Mouse (Mus musculus) gastrocnemius, adult 8-10 months (tissue): ENCODE data around the gene Clgn. TPM values are rescaled to one million over a fixed set of nuclear protein-coding genes. Genes with fewer than 3 reads are reported as not detected.
"Not testable (repeated sequence)": the region's sequence is repeated elsewhere in the genome, so short reads cannot be mapped to it uniquely, and the experiment has no call there.

Experiments
- DNase-seq, 2 experiments: peaks; one replicate each; pipeline ENCODE4 v3.0.0; 2022; ENCODE audit warnings: low spot score in 2 of 2
- total RNA-seq, 4 experiments: library from RNA; stranded (reverse); gene quantifications; 2 replicates each; pipeline ENCODE4 v1.2.4; 2022

Gene Clgn
- total RNA-seq, 4 experiments from 2014 or later, result not detected

DNA sequence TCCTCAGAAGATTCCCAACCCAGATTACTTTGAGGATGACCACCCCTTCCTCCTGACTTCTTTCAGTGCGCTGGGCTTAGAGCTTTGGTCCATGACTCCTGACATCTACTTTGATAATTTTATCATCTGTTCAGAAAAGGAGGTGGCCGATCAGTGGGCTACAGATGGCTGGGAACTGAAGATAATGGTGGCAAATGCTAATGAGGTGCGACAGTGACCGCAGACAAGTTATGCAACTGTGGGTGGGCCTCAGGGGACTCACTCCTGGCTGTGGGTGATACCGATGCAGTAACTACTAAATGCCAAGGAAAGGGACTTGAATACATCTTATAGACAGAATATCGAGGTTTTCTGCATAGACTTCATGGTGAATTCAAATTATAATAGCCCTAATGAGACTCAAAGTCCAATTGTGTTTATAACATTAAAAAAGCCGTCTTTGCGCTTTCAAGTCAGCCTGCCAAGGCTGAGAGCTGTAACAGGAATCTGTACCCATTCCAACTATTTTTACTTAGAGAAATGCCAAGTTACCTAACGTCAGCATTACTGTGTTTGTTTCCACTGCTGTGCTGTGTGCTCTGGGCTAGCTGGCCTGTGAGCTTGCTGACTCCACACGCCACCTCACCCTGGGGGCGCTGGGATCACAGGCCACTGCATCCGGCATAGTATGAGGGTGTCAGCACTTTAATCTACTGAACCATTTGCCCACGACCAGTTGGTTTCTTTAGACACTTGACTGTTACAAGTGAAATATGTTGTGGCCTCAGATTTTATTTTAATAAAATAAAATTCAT is 33.6 kb downstream of the Clgn start:
- no peak for DNase-seq

DNA sequence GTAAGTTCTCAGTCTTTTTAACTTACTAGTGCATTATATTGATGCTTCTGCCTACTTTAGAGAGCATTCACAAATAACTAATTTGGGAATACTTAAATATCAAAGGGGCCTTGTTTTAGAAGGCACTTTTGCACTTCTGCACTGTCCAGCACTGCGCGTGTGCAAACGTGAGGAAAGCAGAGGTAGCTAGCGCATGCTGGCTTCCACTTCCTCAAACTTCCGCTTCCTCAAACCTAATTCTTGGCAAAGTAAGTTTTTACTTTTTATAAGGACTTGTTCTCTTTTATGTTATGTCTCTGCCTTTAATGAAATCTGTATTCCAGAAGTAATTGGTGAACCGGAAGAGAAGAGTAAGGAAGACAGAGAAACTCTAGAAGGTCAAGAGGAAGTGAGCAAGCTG is 35.5 kb downstream of the Clgn start:
- no peak for DNase-seq

GRCm38 (mm10) chr8:83426104-83426759 is 36.6 kb downstream of the Clgn start:
- DNase-seq, result no peak

- no peak for DNase-seq
These were observed 37.3 kb downstream of the Clgn start for GRCm38 (mm10) chr8:83426949-83427348.

- not testable (repeated sequence) for DNase-seq
These were observed 39.0 kb downstream of the Clgn start for GRCm38 (mm10) chr8:83428621-83429020.

GRCm38 (mm10) chr8:83429071-83429524 is 39.4 kb downstream of the Clgn start:
- DNase-seq, result no peak

DNA sequence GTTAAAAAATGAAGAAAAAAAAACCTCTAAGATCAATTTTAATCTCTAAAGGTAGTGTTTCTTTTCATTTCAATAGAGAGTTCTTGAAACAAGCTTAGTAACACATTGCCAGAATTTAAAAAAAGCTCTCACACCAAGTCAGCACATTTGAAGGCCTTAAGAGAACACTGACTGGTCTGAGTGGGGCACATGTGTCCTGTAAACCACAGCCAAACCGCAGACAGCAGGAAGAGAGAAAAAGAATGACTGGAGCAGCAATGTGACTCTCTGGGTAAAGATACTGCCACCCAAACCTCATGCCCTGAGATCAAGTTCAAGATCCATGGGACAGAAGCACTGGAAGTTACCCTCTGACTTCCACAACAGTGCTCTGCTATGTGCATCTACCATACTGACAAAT is 47.4 kb downstream of the Clgn start:
- DNase-seq, result no peak

GRCm38 (mm10) chr8:83441656-83442242 is 52.1 kb downstream of the Clgn start:
- DNase-seq, result no peak

DNA sequence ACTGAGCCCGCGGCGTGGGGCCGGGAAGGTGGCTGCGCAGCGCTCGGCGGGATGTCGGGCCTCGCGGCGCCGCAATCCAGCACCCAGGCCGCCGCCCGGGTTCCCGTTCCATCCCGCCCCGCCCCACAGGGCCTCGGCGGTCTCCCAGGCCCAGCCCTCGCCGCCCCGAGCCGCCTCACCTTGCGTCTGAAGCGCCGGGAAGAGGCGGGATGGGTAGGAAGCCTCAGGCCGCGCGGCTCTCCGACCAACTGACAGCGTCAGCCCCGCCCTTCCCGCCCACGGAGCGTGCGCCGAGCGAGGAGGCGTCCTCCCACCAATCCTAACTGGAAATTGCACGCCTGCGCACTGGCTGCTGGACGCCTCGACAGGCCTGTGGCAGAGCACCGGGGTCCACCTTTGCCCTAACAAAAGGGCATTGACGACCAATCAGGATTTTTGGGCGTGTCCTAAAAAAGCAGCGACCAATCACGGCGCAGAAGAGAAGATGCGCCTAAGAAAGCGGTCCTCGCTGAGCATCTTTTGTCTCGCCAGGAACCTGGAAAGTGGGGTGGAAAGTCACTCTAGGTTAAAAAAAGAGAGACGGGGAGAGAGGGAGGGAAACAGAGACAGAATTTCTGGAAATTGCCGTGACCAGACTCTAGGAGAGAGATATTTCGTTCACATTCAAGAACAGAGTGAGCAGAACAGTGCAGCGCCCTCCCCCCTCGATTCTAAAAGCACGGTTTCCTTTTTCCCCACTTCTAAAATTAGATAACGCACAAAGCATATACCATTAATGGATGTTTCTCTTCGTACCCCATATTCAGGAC is 52.8 kb downstream of the Clgn start:
- peak; percentile 90 to 96 for DNase-seq

DNA sequence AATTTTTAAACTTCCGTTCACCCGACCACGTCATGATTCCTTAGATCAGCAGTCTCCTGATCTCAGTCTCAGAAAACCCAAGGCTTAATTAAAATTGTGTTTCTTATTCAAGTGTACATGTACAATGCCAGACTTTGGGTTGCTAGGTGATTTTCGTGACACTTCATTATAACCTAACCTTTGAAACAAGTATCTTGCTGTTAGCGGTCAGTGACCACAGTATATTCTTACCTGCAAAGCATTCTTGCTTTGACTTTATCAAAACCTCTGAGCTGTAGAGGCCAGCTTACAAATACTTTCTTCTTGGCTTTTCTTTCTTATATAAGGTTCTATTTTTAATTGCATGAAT is 53.4 kb downstream of the Clgn start:
- DNase-seq, result no peak

DNA sequence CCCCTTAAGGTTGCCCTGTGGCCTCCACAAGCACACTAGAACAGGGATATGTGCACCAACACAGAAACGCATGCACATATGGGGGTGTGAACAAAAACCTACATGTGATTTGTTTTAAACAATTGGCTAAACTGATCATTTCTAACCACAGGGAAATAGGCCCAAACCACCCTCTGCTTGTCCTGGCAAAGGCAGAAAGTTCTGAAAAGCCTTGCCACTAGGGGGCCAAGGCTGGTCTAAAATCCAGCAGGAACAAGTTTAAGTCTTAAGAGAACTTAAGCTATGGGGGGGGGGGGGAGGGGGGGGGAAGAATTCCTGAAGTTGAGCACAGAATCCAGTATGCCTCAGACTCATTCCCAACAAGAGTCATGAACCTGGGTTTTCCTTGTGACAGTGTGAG is 60.3 kb downstream of the Clgn start:
- no peak for DNase-seq

- DNase-seq, result no peak
These were observed 61.4 kb downstream of the Clgn start for GRCm38 (mm10) chr8:83451056-83451455.

DNA sequence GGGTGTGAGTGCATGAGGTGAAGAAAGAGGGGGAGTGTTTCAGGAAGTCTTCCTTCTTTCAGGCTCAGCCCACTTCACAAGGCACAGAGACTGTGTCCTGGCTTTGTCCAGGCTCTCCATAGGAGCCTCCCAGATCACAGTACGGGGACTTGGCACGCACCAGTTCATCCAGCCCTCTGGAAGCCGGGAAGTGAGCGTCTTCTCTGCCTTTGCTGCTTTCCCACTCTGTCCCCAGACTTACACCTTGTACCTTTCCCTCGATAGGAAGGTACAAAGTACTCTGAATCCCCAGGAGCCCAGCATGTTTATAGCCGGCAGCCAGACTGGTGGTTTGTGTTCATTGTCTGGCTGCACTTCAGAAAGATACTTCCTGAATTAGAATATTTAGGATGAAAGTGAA is 67.5 kb downstream of the Clgn start:
- no peak for DNase-seq

DNA sequence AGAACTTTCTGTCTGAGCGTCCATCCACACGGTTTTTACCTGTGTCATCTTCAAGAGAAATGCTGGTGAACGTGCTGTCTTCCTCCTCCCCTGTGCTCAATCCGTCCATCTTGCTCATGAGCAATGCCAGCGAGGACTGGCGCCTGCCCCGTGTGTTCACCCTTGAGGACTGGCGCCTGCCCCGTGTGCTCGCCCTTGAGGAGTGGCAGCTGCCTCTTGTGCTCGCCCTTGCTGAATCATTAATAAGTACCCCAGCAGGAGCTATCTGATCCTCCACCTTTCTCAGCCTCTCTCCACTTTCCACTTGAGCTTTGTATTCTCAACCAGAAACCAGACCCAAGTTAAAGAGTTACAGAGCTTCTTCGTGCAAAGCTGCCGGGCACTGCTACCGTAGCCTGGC is 68.6 kb downstream of the Clgn start, which contains the start of gene Scoc:
TSS of gene Scoc (minus strand) at position 170 of the 400 bp plus-strand sequence.
- no peak for DNase-seq

- no peak for DNase-seq
These were observed 69.9 kb downstream of the Clgn start for GRCm38 (mm10) chr8:83459606-83460005.

Other genes starting within 250 kb of the Clgn start
- gene Tbc1d9, start 224.5 kb upstream of the Clgn start, total RNA-seq, result under 1 TPM; 0.22 to 0.63 (median 0.40) TPM
- not detected for gene Gm10645, start 223.7 kb upstream of the Clgn start, total RNA-seq
- not detected for gene Ucp1, start 99.5 kb upstream of the Clgn start, total RNA-seq
- gene Elmod2, start 57.4 kb upstream of the Clgn start, total RNA-seq, result 1 to 10 TPM; 4.2 to 5.5 (median 5.2) TPM
- not detected for gene Mgat4d, start 41.4 kb upstream of the Clgn start, total RNA-seq
- 10 to 100 TPM; 49.1 to 54.1 (median 51.7) TPM for gene Scoc, start 68.5 kb downstream of the Clgn start, total RNA-seq
- gene Olfr370, start 145.9 kb downstream of the Clgn start, total RNA-seq, result not detected
- gene Ndufb7, start 176.8 kb downstream of the Clgn start, total RNA-seq, result 100 to 1,000 TPM; 262 to 329 (median 295) TPM
- gene Tecr, start 218.1 kb downstream of the Clgn start, total RNA-seq, result 100 to 1,000 TPM; 461 to 506 (median 481) TPM
- 1 to 10 TPM; 3.6 to 7.9 (median 3.8) TPM for gene Dnajb1, start 218.3 kb downstream of the Clgn start, total RNA-seq